Mouse (Mus musculus) layer of hippocampus, adult 11-12 months (tissue): ENCODE data around the gene Map2.

ENCODE experiments used
- DNase-seq: peaks from one replicate; pipeline ENCODE4 v3.0.0; 2022; ENCODE audit warnings: low spot score

The Map2 gene

DNA sequence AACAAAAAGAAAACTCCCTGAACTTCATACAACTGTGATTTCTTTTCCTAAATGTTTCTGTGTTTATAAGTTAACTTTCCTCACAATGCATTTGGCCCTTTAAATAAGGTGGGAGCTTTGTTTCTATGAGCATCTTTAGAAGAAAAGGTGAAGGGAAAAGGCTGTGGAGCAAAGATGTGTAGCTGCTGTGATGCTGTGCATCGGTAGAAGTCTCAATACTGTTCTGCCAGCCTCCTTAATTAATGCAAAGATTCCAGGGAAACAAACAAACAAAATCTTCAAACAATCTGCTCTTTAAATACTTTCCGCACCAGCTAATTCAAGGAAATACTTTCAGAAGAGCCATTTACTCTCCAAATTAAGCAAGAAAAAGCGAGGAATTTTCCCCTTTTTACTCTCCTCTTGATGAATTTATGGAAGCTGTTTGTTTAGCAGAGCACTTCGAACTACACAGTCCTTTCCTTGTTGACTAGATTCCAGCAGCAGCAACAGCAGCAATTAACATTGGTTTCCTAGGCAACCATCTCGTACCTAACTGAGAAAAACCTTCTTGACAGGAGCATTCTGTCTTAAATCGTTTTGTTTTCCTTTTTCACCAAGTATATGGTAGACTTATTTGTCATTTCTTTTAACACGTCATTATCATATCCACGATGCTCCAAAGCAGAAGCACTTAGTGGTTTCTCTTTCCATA is 220.0 kb downstream of the Map2 start:
- DNase-seq: no peak

DNA sequence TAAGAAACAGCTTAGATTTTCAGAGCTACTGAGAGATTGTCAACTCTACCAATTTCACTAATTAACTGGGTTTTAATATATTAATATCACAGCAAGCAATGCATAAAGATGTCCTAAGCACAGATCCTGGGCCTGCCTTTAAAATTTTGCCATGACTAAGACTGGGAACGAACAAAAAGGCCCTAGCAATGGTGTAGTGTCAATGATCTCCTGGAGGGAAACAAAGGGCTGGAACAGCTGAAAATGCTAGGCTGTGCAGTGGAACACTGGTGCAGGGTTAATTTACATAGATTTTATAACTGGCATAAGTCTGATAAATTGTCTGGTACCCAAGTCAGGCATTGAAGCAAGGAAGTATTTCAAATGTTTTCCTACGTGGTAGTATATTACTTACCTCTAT is 220.8 kb downstream of the Map2 start:
- no peak for DNase-seq

DNA sequence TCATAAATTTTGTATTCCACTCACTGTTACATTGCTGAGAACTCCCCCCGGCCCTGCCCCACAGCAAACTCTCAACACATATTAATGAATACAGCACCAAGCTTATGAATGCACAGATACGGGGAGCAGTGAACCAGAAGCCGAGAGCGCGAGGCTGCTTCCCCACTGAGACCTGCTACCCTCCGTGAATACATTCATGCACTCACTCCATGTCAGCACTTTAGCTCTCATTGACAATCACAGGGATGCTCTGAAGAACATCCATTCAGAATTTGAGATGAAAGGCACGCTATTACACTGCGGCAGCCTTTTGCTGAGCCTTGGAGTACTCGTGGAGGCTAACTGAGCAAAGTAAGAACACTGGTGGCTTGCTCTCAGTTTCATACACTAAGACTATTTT is 226.8 kb downstream of the Map2 start:
- no peak for DNase-seq

DNA sequence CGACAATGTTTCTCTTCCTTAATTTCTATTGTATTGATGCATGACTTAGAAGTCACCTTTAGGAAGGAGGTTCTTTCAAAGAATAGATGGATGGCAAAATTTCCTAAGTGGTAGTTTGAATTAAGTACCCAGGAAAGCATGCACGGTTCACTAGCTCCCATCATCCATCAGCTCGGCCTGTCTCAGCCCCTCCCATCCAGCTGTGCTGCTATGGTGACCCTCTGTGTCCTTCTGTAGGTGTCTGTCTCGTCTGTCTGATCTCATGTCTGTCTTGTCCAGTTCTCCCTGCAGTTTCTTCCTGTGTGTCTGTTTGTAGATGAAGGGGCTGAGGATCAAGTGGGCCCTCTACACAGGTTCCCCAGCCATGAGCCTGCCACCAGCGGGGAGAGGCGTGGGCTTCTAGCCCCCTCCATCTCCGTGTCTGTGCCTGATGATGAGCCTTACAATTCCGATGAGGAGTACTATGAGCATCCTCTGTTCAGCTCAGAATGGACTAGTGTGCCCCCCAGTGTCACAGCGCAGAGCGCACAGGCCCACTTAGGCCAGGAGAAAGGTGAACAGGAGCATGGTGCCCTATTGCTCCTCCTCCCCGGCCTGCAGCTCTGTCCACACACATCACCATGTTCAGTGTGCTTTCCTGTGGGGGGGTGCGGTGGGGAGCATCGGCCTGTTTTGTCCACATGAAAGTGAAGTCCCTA is 232.3 kb downstream of the Map2 start:
- DNase-seq: no peak

DNA sequence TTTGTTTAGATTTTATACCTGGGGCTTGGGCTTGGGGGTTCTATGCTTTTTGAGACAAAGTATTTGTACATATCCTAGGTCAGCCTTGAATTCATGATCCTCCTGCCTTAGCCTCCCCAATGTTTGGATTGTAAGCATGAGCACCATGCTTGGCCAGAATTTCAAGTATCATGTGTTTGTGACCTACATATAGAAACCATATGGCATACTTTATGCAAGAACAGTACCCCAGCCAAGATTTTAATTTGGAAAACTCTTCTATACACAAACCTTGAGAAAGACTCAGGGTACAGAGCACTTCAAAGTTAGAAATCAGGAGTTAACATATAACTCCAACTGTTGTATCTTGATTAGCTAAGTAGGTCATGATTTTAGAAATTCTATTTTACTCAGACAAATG is 243.3 kb downstream of the Map2 start:
- DNase-seq: no peak

DNA sequence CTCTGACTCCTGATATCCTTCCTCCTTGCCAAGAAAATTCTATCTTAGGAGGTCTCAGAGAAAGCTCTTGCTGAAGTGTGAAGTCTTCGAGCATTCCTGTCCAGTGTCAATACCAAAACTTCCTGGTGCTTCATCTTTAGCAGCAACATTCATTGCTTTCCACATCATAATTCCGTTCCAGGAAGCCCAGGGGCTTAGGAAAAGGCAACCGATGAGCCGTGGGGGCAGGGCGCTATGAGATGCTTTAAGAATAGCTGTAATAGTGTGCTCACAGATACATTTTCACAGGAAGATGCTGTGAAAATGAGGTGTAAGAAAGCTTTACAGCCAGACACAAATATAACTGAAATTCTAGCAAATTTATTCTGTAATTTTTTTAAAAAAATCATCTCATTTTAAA is 251.0 kb downstream of the Map2 start:
- no peak for DNase-seq

DNA sequence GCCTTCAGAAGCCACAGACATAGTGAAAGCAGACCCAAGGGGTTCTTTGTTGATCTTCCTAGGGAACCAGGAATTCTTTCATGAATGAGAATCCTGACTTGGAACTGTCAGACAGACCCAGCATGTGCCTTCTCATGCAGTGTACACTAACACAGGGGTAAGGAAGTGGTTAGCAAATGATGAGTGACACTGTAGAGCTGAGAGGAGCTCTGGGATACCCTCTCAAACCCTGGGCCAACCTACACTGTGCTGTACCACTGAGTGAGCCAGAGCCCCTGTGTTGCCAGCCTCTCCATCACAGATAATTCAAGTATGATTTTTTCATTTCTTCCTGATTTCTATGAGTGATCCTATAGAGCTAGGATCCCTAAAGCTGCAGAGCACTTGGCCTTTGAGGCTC is 255.9 kb downstream of the Map2 start:
- DNase-seq: no peak

DNA sequence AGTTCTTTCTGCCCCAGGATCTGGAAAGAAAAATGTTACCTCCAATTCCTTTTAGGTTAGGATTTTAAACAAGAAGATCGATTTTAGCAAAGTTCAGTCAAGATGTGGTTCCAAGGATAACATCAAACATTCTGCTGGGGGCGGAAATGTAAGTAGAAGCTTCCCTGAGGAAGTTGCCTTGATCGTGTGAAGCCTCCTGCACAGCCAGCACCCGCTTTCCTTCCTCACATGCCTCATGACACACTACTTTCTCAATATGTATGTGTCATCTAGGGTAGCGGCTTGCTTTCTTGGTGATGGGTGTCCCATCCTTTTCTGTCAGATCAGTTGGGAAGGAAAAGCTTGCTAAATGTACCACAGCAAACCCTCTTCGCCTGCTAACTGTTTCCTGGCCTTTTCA is 256.4 kb downstream of the Map2 start:
- DNase-seq: no peak

DNA sequence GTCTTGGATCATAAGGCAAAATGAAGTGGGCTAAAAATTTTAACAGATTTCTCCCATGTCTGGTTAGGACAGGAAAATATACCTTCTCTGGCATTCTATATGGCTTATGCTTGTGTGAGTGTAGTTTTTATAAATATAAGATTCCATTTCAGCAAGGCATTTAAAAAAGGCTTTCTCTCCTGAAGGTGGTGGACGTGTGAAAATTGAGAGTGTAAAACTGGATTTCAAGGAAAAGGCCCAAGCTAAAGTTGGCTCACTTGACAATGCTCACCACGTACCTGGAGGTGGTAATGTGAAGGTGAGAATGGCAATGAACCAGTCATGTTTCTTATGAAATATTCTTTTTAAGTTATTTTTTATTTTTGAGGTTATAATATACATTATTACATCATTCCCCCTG is 263.0 kb downstream of the Map2 start:
- DNase-seq: no peak

DNA sequence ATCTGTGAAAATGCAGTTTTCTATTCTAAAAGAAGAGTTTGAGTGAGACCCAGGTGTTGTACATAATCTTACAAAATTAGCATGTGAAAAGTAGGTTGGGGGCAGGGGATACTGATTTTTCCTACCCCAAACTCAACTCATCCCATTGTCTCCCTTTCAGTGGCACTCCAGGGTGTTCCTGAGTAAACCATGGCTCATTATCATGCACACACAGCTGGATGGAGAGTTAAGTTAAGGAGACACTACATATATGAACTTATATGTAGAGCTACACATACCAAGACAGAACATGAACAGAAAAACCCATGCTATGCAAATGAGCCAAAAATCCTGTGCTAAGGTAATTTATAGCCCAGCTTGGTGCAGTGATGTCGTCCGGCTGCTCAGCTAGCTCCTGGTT is 267.8 kb downstream of the Map2 start:
- DNase-seq: no peak

DNA sequence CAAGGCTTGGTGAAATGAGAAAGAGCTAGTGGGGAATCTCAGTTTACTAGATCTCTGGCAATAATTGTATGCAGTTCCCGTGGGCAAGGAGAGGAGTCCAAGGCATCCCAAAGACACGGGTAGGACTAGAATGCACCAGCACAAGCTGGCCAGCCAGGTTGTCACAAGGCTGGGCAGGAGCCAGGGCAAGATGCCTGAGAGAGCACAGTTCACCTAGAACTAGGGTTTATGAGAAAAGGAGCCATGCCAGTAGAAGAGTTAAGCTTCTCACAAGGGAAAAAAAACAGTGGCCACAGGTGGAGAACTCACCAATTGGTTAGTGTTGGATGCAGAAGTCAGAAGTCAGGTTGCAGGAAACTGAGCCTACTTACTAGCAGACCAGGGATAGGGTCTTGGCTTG is 274.4 kb downstream of the Map2 start:
- DNase-seq: no peak

DNA sequence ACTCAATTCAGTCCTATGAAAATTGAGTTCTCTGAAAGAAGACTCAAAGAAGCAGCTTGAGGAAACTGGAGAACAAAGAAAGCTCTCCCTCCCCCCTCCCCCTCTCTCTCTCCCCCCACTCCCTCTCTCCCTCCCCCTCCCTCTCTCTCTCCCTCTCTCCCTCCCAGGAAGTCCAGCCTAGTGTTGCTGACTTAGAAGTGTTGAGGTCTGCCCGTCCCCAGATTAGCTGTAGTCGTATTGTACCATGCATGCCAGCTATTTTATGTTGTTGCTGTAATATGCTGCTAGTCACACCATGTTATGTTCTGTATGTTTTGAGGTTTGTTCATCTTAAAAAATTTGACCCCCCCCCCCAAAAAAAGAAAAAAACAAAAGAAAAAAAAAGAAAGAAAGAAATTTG is 281.5 kb downstream of the Map2 start:
- no peak for DNase-seq

DNA sequence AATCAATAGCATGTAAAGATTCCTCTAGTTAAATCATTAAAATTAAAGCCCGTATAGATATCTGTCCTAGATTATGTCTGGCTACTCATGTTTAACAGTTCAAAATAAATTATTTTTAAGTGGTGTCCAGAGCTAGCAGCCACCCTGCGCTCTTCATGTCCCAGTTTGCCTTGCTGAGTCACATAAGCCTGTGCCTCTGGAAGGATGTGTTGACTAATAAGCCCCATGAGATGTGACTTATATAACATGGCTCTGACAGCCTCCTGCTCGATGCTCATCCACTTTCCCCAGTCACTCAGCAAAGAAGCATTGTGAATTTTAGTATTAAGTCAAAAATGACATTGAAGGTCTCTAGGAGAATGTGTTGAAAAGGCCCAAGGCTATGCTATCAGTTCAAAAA is 282.7 kb downstream of the Map2 start:
- no peak for DNase-seq

DNA sequence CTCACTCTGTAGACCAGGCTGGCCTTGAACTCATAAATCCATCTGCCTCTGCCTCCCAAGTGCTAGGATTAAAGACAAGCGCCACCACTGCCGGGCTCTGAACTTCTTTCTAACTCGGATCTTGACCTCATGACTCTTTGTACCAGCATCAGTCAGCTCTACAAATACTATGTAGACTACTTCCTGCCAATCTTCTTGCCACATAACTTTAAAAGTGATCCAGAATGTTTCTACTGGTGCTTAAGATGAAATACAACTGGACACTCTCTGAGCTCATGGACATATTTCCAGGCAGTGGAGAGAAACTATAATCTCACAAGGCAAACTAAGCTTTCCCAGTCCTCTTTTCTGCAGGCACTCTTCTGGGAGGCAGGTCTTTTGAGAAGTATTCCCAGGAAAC is 284.3 kb downstream of the Map2 start:
- DNase-seq: no peak

DNA sequence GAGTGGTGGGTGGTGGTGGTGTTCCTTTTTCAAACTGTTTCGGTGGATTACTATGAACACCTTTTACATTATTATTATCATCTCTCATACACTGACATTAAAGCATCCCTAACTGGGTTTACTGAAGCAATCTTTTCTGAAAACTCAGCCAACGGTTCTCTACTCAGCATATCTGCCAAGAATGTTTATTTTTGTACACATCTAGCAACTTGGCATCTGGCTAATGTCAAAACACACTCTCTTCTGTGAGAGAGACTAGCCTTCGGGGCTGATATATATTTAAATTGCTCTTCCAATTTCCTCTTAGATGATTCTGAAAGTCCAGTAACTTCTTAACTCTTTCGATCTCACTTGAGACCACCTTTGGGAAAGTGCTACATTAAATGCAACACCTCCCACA is 285.8 kb downstream of the Map2 start:
- no peak for DNase-seq

DNA sequence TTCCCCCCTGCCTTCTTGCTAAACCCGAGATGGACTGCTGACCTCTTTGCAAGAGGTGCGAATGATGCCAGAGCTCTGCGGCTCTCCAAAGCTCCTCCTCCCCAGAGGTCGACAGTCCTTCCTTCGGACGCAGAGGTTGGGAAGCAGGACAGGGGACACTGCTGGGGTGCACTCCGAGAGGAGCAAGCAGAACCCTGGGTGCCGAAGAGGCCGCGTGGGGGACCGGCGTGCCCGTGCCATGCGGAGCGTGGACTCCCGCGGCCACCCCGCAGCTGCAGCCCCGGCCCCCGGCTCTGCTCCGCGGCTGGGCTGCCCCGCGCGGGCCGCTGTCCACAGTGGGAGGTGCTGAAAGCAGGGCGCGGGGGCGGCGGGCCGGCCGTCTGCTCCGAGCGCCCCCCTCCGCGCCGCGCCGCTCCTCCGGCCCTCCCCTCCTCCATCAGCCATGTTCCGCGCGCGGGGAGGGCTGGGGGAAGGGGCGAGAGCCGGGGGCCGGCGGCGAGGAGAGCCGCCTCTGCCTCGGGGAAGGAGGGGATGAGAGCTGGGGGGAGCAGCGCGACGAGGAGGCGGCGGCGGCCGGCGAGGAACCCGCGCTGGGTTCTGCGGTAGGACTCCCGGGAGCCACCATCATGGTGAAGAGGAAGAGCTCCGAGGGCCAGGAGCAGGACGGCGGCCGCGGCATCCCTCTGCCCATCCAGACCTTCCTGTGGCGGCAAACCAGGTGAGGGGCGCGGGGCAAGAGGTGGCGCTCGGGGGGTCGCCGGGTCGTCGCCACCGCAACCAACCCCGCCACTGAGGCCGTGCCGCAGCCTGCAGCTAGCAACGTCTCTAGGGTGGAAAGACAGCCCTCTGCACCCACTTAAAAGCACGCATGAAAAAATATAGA is 293.0 kb downstream of the Map2 start, which contains the start of gene Unc80:
Gene Unc80 (plus strand): TSS at position 547 of the 883 bp plus-strand sequence.
- peak; percentile 36 for DNase-seq

DNA sequence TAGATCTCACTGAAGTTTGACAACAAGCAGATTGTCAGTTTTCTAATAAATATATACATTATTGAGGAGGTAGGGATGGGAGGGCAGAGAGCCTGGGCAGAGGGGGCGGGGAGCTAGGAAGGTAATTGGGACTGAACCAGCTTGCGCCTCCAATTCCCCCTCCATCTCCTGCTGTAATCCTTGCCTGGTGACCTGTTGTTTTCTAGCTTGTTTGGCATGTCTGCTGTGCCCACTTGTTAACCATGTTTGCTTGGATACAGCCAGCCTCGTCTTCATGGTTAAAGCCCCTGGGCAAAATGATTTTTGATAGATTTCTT is 293.6 kb downstream of the Map2 start:
- DNase-seq: peak; percentile 28

DNA sequence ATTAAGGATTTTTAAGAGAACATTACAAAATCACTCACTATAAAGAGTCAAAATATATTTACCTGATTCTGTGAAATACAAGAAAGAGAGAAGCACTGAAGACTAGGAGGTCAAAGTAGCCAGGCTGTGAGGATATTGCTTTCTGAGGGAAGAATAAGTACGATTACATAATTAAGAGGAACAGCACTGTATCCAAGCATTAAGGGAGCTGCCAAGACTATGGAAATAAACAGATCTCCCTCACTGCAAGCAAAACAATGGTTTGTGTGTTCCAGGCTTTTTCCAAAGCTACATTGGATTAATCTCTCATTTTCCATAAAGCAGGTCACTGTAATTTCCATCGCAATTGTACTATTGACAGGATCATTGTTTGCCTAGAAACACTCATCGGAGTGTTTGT is 307.7 kb downstream of the Map2 start:
- no peak for DNase-seq
